Mouse (Mus musculus) spleen, postnatal 4 days (tissue): ENCODE results near the gene Usp21.
A peak's percentile ranks its signal among the peaks of the same experiment; 100 is the strongest.

Experiments
- DNase-seq, 2 experiments: peaks; one replicate each; pipeline ENCODE4 v3.0.0; 2022; ENCODE audit warnings: low spot score in 2 of 2

Usp21 gene

GRCm38 (mm10) chr1:171285096-171285892 lies 2.5 kb downstream of the Usp21 start:
- peak in 1 of 2 experiments; percentile 62 for DNase-seq

GRCm38 (mm10) chr1:171284491-171284890 lies 3.3 kb downstream of the Usp21 start:
- DNase-seq: peak in 1 of 2 experiments; percentile 65

GRCm38 (mm10) chr1:171283188-171284160 lies 4.3 kb downstream of the Usp21 start:
- DNase-seq: peak in 1 of 2 experiments; percentile 59

GRCm38 (mm10) chr1:171282086-171282805 lies 5.5 kb downstream of the Usp21 start:
- DNase-seq: peak; percentile 16 to 63

GRCm38 (mm10) chr1:171281528-171281923 lies 6.3 kb downstream of the Usp21 start:
- peak; percentile 89 to 95 for DNase-seq

- peak; percentile 92 for DNase-seq
Measured at GRCm38 (mm10) chr1:171280916-171281527, 6.8 kb downstream of the Usp21 start, which contains the start of gene Ppox. Ppox (minus strand) TSS chr1:171281186.

GRCm38 (mm10) chr1:171280250-171280915 lies 7.4 kb downstream of the Usp21 start:
- peak in 1 of 2 experiments; percentile 75 for DNase-seq

GRCm38 (mm10) chr1:171279721-171280120 lies 8.1 kb downstream of the Usp21 start:
- DNase-seq: peak; percentile 19 to 67

- DNase-seq: peak; percentile 14 to 63
Measured at GRCm38 (mm10) chr1:171279012-171279705, 8.6 kb downstream of the Usp21 start.

- DNase-seq: peak in 1 of 2 experiments; percentile 58
Measured at GRCm38 (mm10) chr1:171278436-171278835, 9.4 kb downstream of the Usp21 start.

GRCm38 (mm10) chr1:171277736-171278135 lies 10.1 kb downstream of the Usp21 start:
- DNase-seq: peak in 1 of 2 experiments; percentile 60

GRCm38 (mm10) chr1:171276110-171276748 lies 11.6 kb downstream of the Usp21 start:
- peak in 1 of 2 experiments; percentile 65 for DNase-seq

- DNase-seq: peak in 1 of 2 experiments; percentile 55
Measured at GRCm38 (mm10) chr1:171275144-171275734, 12.6 kb downstream of the Usp21 start.

GRCm38 (mm10) chr1:171274171-171274570 lies 13.6 kb downstream of the Usp21 start:
- DNase-seq: no peak

GRCm38 (mm10) chr1:171272086-171272485 lies 15.7 kb downstream of the Usp21 start:
- no peak for DNase-seq

- peak in 1 of 2 experiments; percentile 64 for DNase-seq
Measured at GRCm38 (mm10) chr1:171271622-171272021, 16.2 kb downstream of the Usp21 start.

GRCm38 (mm10) chr1:171271196-171271595 lies 16.6 kb downstream of the Usp21 start:
- no peak for DNase-seq

GRCm38 (mm10) chr1:171270573-171270900 lies 17.3 kb downstream of the Usp21 start:
- peak in 1 of 2 experiments; percentile 74 for DNase-seq
